Mouse (Mus musculus) Patski (cell line): ENCODE measurements around the gene Cisd3. TPM values are rescaled to one million over a fixed set of nuclear protein-coding genes. Genes with fewer than 3 reads are reported as not detected.
A peak's percentile ranks its signal among the peaks of the same experiment; 100 is the strongest.
"Not testable (repeated sequence)": the region's sequence is repeated elsewhere in the genome, so short reads cannot be mapped to it uniquely, and the experiment has no call there.

Experiments used
- ATAC-seq: fragments of 100-300 bp; one replicate; pipeline ENCODE4 v1.8.0; 2021
- CTCF ChIA-PET: fragments of 350-600 bp; sonication (Branson Sonifier 250); formaldehyde crosslinking; loops from one replicate; lab custom pipeline; 2022; ENCODE audit warnings: inconsistent platforms; lab: Charles Lee
- POLR2A ChIA-PET: fragments of 350-600 bp; sonication (Branson Sonifier 250); formaldehyde crosslinking; loops from one replicate; lab custom pipeline; 2022; ENCODE audit warnings: antibody characterized with exemption, inconsistent platforms; lab: Charles Lee
- DNase-seq: peaks from one replicate; pipeline ENCODE4 v3.0.0-alpha.2; 2011; ENCODE audit warnings: low read depth, low spot score
- H3K27me3 ChIP-seq: fragments of 371-371 bp; one replicate; pipeline ENCODE4 v1.5.1; 2021
- CTCF ChIP-seq: fragments of 100-300 bp; IDR thresholded peaks from one replicate; pipeline ENCODE4 v1.5.1; 2021
- in situ Hi-C: fragments of 300-500 bp; cut with MboI; formaldehyde crosslinking; loops from 3 replicates; pipeline ENCODE4 v1.11.1; 2018; ENCODE audit warnings: low pct_unique_long_range_greater_than_20kb, mixed read lengths
- polyA plus RNA-seq: library from polyadenylated mRNA; unstranded; gene quantifications from one replicate; pipeline ENCODE4 v1.2.3, GENCODE M21; 2021

Cisd3 gene
- polyA plus RNA-seq, result 60.3 TPM

GRCm38 (mm10) chr11:97685613-97686321, at the start of gene Cisd3:
Gene Cisd3, plus strand, starts transcription at chr11:97685826.
- no peak for TF ChIP-seq CTCF
- H3K27me3 ChIP-seq, result no peaks in the 10 kb centered on the region
- ATAC-seq, result peak; percentile 70
- in situ Hi-C loops, result no loop called here
- CTCF ChIA-PET, result interaction anchor here (1.1 to 1.4 kb wide), 2 partner anchors 13 to 34 kb away, joined by 3 to 7 read pairs; no protein-coding TSS in a partner anchor
- DNase-seq, result no peak
- POLR2A ChIA-PET, result interaction anchor here (0.9 to 1.5 kb wide), 4 partner anchors 12 to 26 kb away, joined by 4 read pairs; no protein-coding TSS in a partner anchor

- ChIA-PET POLR2A (no interaction called here), CTCF (interaction anchor here (0.9 to 1.4 kb wide), 2 partner anchors 9 to 45 kb away, joined by 3 to 4 read pairs; no protein-coding TSS in a partner anchor)
- peaks cover 8% of the 10 kb centered on the region for H3K27me3 ChIP-seq
- TF ChIP-seq CTCF, result no peak
- ATAC-seq (no peak), DNase-seq (no peak)
- in situ Hi-C loops, result no loop called here
Measured at GRCm38 (mm10) chr11:97641668-97642067, 44.0 kb upstream of the Cisd3 start.

- CTCF ChIA-PET, result interaction anchor here (0.9 to 1.4 kb wide), 2 partner anchors 10 to 55 kb away, joined by 4 read pairs; no protein-coding TSS in a partner anchor
- DNase-seq (no peak), ATAC-seq (no peak)
- POLR2A ChIA-PET, result no interaction called here
- peaks cover 7% of the 10 kb centered on the region for H3K27me3 ChIP-seq
- peak; percentile 52 for TF ChIP-seq CTCF
- in situ Hi-C loops, result no loop called here
Measured at GRCm38 (mm10) chr11:97642746-97643145, 42.9 kb upstream of the Cisd3 start.

GRCm38 (mm10) chr11:97643380-97644055, 42.1 kb upstream of the Cisd3 start:
- ChIA-PET POLR2A (no interaction called here), CTCF (interaction anchor here (1.7 to 2.0 kb wide), 2 partner anchors 50 to 56 kb away, joined by 11 to 13 read pairs; partner anchors contain the start of gene Pcgf2)
- DNase-seq (no peak), ATAC-seq (no peak)
- in situ Hi-C loops, result no loop called here
- TF ChIP-seq CTCF, result no peak
- H3K27me3 ChIP-seq, result peaks cover 5% of the 10 kb centered on the region

- CTCF ChIA-PET, result interaction anchor here (0.8 to 2.0 kb wide), 12 partner anchors 9 to 91 kb away, joined by 3 to 13 read pairs (median 4); partner anchors contain the start of genes Mllt6 and Pcgf2
- peaks cover 5% of the 10 kb centered on the region for H3K27me3 ChIP-seq
- POLR2A ChIA-PET, result interaction anchor here (0.7 kb wide), 1 partner anchor 15 kb away, joined by 3 read pairs; no protein-coding TSS in a partner anchor
- DNase-seq, result no peak
- TF ChIP-seq CTCF, result peak; percentile 85
- no peak for ATAC-seq
- in situ Hi-C loops, result loop anchor here (5.0 kb wide), 1 partner anchor 52 kb away; no protein-coding TSS in a partner anchor
Measured at GRCm38 (mm10) chr11:97644834-97645233, 40.8 kb upstream of the Cisd3 start.

- ATAC-seq, DNase-seq, POLR2A ChIA-PET, H3K27me3 ChIP-seq, CTCF ChIA-PET: not testable (repeated sequence)
- in situ Hi-C loops, result loop anchor here (5.0 kb wide), 1 partner anchor 49 kb away; no protein-coding TSS in a partner anchor
Measured at GRCm38 (mm10) chr11:97648541-97648940, 37.1 kb upstream of the Cisd3 start.

- no peak for TF ChIP-seq CTCF
- CTCF ChIA-PET, result interaction anchor here (1.3 kb wide), 1 partner anchor 48 kb away, joined by 3 read pairs; no protein-coding TSS in a partner anchor
- ATAC-seq (peak; percentile 39), DNase-seq (peak; percentile 55)
- POLR2A ChIA-PET, result interaction anchor here (1.5 kb wide), 1 partner anchor 11 kb away, joined by 3 read pairs; no protein-coding TSS in a partner anchor
- in situ Hi-C loops, result no loop called here
- no peaks in the 10 kb centered on the region for H3K27me3 ChIP-seq
Measured at GRCm38 (mm10) chr11:97650341-97650740, 35.3 kb upstream of the Cisd3 start.

GRCm38 (mm10) chr11:97653376-97653775, 32.2 kb upstream of the Cisd3 start:
- H3K27me3 ChIP-seq, ATAC-seq, DNase-seq, POLR2A ChIA-PET, in situ Hi-C loops: not testable (repeated sequence)
- CTCF ChIA-PET, result interaction anchor here (2.1 kb wide), 1 partner anchor 8 kb away, joined by 6 read pairs; no protein-coding TSS in a partner anchor

GRCm38 (mm10) chr11:97654210-97654609, 31.4 kb upstream of the Cisd3 start:
- TF ChIP-seq CTCF, result no peak
- DNase-seq (no peak), ATAC-seq (no peak)
- in situ Hi-C loops, result no loop called here
- H3K27me3 ChIP-seq, result no peaks in the 10 kb centered on the region
- CTCF ChIA-PET, result interaction anchor here (1.0 to 2.1 kb wide), 2 partner anchors 9 to 35 kb away, joined by 3 to 6 read pairs; no protein-coding TSS in a partner anchor
- POLR2A ChIA-PET, result no interaction called here
